Mouse (Mus musculus): ENCODE results near the gene Hmg20b. TPM values are rescaled to one million over a fixed set of nuclear protein-coding genes. Genes with fewer than 3 reads are reported as not detected.
A peak's percentile ranks its signal among the peaks of the same experiment; 100 is the strongest.

Gene Hmg20b
- polyA plus RNA-seq, 1 experiment from 2014 or later = 101 TPM

GRCm38 (mm10) chr10:81326858-81327257, 23.4 kb downstream of the Hmg20b start:
- Histone ChIP-seq H3K4me3 (ENCODE audit: low read depth, low read length) (no peak overlapping the region), H3K36me3 (ENCODE audit: insufficient read depth, low read length) (peaks cover 36% of the 10 kb centered on the region), H3K27me3 (replicated peaks; ENCODE audit: insufficient read depth, low read length) (no peaks in the 10 kb centered on the region), H3K9ac (replicated peaks; ENCODE audit: low read depth) (no peak overlapping the region), H3K4me2 (replicated peaks; ENCODE audit: low read depth, low read length) (no peak overlapping the region), H3K27ac (ENCODE audit: low read length) (peak overlapping the region; percentile 59; the same call in 1 of the 2 replicates), H3K9me3 (ENCODE audit: low read length) (no peaks in the 10 kb centered on the region), H3K4me1 (ENCODE audit: insufficient read depth, low read depth, low read length) (peaks cover 15% of the 10 kb centered on the region)
- TF ChIP-seq CTCF (IDR thresholded peaks at IDR 0.05) (no peak), EP300 (IDR thresholded peaks at IDR 0.05) (peak; percentile 69)
- DNase-seq (ENCODE audit: low spot score) = no peak
- 58% methylated on average over 6 of the region's 6 CpGs for WGBS
- ATAC-seq = peak; percentile 28

GRCm38 (mm10) chr10:81325781-81326180, 24.5 kb downstream of the Hmg20b start:
- H3K4me1 ChIP-seq (ENCODE audit: insufficient read depth, low read depth, low read length) = peaks cover 15% of the 10 kb centered on the region
- DNase-seq (ENCODE audit: low spot score) (no peak), ATAC-seq (no peak)
- H3K27ac ChIP-seq (ENCODE audit: low read length) = no peak overlapping the region
- no peaks in the 10 kb centered on the region for H3K27me3 ChIP-seq (replicated peaks; ENCODE audit: insufficient read depth, low read length)
- no peaks in the 10 kb centered on the region for H3K9me3 ChIP-seq (ENCODE audit: low read length)
- no peak overlapping the region for H3K4me3 ChIP-seq (ENCODE audit: low read depth, low read length)
- TF ChIP-seq EP300 (IDR thresholded peaks at IDR 0.05) (no peak), CTCF (IDR thresholded peaks at IDR 0.05) (no peak)
- H3K4me2 ChIP-seq (replicated peaks; ENCODE audit: low read depth, low read length) = no peak overlapping the region
- peaks cover 36% of the 10 kb centered on the region for H3K36me3 ChIP-seq (ENCODE audit: insufficient read depth, low read length)
- 91% methylated on average over 18 of the region's 18 CpGs for WGBS
- H3K9ac ChIP-seq (replicated peaks; ENCODE audit: low read depth) = no peak overlapping the region

- H3K4me3 ChIP-seq (ENCODE audit: low read depth, low read length) = no peak overlapping the region
- H3K4me2 ChIP-seq (replicated peaks; ENCODE audit: low read depth, low read length) = no peak overlapping the region
- peaks cover 36% of the 10 kb centered on the region for H3K36me3 ChIP-seq (ENCODE audit: insufficient read depth, low read length)
- H3K9ac ChIP-seq (replicated peaks; ENCODE audit: low read depth) = no peak overlapping the region
- DNase-seq (ENCODE audit: low spot score) (no peak), ATAC-seq (no peak)
- 91% methylated on average over 20 of the region's 21 CpGs for WGBS
- H3K4me1 ChIP-seq (ENCODE audit: insufficient read depth, low read depth, low read length) = peaks cover 12% of the 10 kb centered on the region
- no peaks in the 10 kb centered on the region for H3K27me3 ChIP-seq (replicated peaks; ENCODE audit: insufficient read depth, low read length)
- H3K27ac ChIP-seq (ENCODE audit: low read length) = no peak overlapping the region
- TF ChIP-seq CTCF (IDR thresholded peaks at IDR 0.05) = no peak
- TF ChIP-seq EP300 (IDR thresholded peaks at IDR 0.05) = no peak
- H3K9me3 ChIP-seq (ENCODE audit: low read length) = no peaks in the 10 kb centered on the region
These were observed 25.1 kb downstream of the Hmg20b start for GRCm38 (mm10) chr10:81325176-81325575.

- WGBS = 94% methylated on average over 18 of the region's 18 CpGs
These were observed 26.3 kb downstream of the Hmg20b start for GRCm38 (mm10) chr10:81323791-81324530.

GRCm38 (mm10) chr10:81323141-81323775, 27.0 kb downstream of the Hmg20b start:
- 89% methylated on average over 23 of the region's 23 CpGs for WGBS
- no peaks in the 10 kb centered on the region for H3K9me3 ChIP-seq (ENCODE audit: low read length)
- no peak for TF ChIP-seq CTCF (IDR thresholded peaks at IDR 0.05)
- no peak for TF ChIP-seq EP300 (IDR thresholded peaks at IDR 0.05)
- no peak overlapping the region for H3K4me2 ChIP-seq (replicated peaks; ENCODE audit: low read depth, low read length)
- peaks cover 10% of the 10 kb centered on the region for H3K4me1 ChIP-seq (ENCODE audit: insufficient read depth, low read depth, low read length)
- peaks cover 36% of the 10 kb centered on the region for H3K36me3 ChIP-seq (ENCODE audit: insufficient read depth, low read length)
- DNase-seq (ENCODE audit: low spot score) (no peak), ATAC-seq (no peak)
- no peak overlapping the region for H3K9ac ChIP-seq (replicated peaks; ENCODE audit: low read depth)
- no peak overlapping the region for H3K27ac ChIP-seq (ENCODE audit: low read length)
- H3K27me3 ChIP-seq (replicated peaks; ENCODE audit: insufficient read depth, low read length) = no peaks in the 10 kb centered on the region
- H3K4me3 ChIP-seq (ENCODE audit: low read depth, low read length) = no peak overlapping the region

More at GRCm38 (mm10) chr10:81323791-81324530, 26.3 kb downstream of the Hmg20b start:
- Histone ChIP-seq H3K4me3 (ENCODE audit: low read depth, low read length) (no peak overlapping the region), H3K9me3 (ENCODE audit: low read length) (no peaks in the 10 kb centered on the region), H3K36me3 (ENCODE audit: insufficient read depth, low read length) (peaks cover 36% of the 10 kb centered on the region), H3K27me3 (replicated peaks; ENCODE audit: insufficient read depth, low read length) (no peaks in the 10 kb centered on the region), H3K27ac (ENCODE audit: low read length) (no peak overlapping the region), H3K4me1 (ENCODE audit: insufficient read depth, low read depth, low read length) (peaks cover 13% of the 10 kb centered on the region), H3K4me2 (replicated peaks; ENCODE audit: low read depth, low read length) (no peak overlapping the region), H3K9ac (replicated peaks; ENCODE audit: low read depth) (no peak overlapping the region)
- DNase-seq (ENCODE audit: low spot score) = no peak
- no peak for ATAC-seq
- TF ChIP-seq CTCF (IDR thresholded peaks at IDR 0.05) (no peak), EP300 (IDR thresholded peaks at IDR 0.05) (no peak)

GRCm38 (mm10) chr10:81322444-81322843, 27.8 kb downstream of the Hmg20b start:
- H3K4me1 ChIP-seq (ENCODE audit: insufficient read depth, low read depth, low read length) = peaks cover 10% of the 10 kb centered on the region
- WGBS = 86% methylated on average over 27 of the region's 27 CpGs
- H3K36me3 ChIP-seq (ENCODE audit: insufficient read depth, low read length) = peaks cover 36% of the 10 kb centered on the region
- no peak overlapping the region for H3K27ac ChIP-seq (ENCODE audit: low read length)
- TF ChIP-seq CTCF (IDR thresholded peaks at IDR 0.05) = no peak
- TF ChIP-seq EP300 (IDR thresholded peaks at IDR 0.05) = no peak
- H3K9me3 ChIP-seq (ENCODE audit: low read length) = no peaks in the 10 kb centered on the region
- no peak overlapping the region for H3K4me2 ChIP-seq (replicated peaks; ENCODE audit: low read depth, low read length)
- H3K9ac ChIP-seq (replicated peaks; ENCODE audit: low read depth) = no peak overlapping the region
- DNase-seq (ENCODE audit: low spot score) (no peak), ATAC-seq (no peak)
- no peaks in the 10 kb centered on the region for H3K27me3 ChIP-seq (replicated peaks; ENCODE audit: insufficient read depth, low read length)
- no peak overlapping the region for H3K4me3 ChIP-seq (ENCODE audit: low read depth, low read length)

Measured in lung, postnatal 0 days (tissue).